Mouse (Mus musculus) CH12.LX (cell line): ENCODE results near the gene Sox4. TPM values are rescaled to one million over a fixed set of nuclear protein-coding genes. Genes with fewer than 3 reads are reported as not detected.

ENCODE experiments used
- DNase-seq: peaks from one replicate; pipeline ENCODE4 v3.0.0-alpha.2; 2013; ENCODE audit errors: extremely low read depth
- H3K27ac ChIP-seq: 2 replicates; pipeline ENCODE4 v1.5.1; 2012; ENCODE audit warnings: low read depth, mild to moderate bottlenecking, control low read depth, moderate library complexity; ENCODE audit not compliant: insufficient read depth
- H3K27me3 ChIP-seq: replicated peaks from 2 replicates; pipeline ENCODE3; 2012; ENCODE audit warnings: inconsistent platforms
- H3K36me3 ChIP-seq, 2 experiments: replicated peaks in 1 of 2; 2 replicates each; pipeline versions ENCODE3 to v1.6.1; 2012; ENCODE audit warnings: inconsistent platforms in 1 of 2, low read length in 1 of 2, mild to moderate bottlenecking in 1 of 2, mixed read lengths in 1 of 2, moderate library complexity in 1 of 2; ENCODE audit not compliant: control insufficient read depth in 1 of 2, insufficient read depth in 1 of 2
- H3K4me1 ChIP-seq, 2 experiments: 2 replicates each; pipeline ENCODE4 v1.6.1; 2012; ENCODE audit warnings: inconsistent platforms in 1 of 2, moderate library complexity in 1 of 2; ENCODE audit not compliant: insufficient read depth in 2 of 2, control insufficient read depth in 1 of 2
- H3K4me2 ChIP-seq: 2 replicates; pipeline ENCODE4 v1.6.1; 2012; ENCODE audit warnings: low read depth, mild to moderate bottlenecking, control low read depth; ENCODE audit not compliant: poor library complexity, insufficient read depth, severe bottlenecking
- H3K4me3 ChIP-seq, 3 experiments: fragments of 150-350 bp in 1 of 3; sonication (generic) in 1 of 3; replicated peaks in 1 of 3; 2 replicates each; pipeline versions ENCODE3 to v1.5.1; 2011 to 2012; ENCODE audit warnings: low read depth in 2 of 3, low read length in 2 of 3, mild to moderate bottlenecking in 2 of 3, moderate library complexity in 2 of 3, control low read depth in 1 of 3, improper control_type of control experiment in 1 of 3, inconsistent platforms in 1 of 3, mixed read lengths in 1 of 3; ENCODE audit not compliant: poor library complexity in 1 of 3
- H3K79me2 ChIP-seq: replicated peaks from 2 replicates; pipeline ENCODE4 v1.6.1; 2012; ENCODE audit warnings: mild to moderate bottlenecking, moderate library complexity; ENCODE audit not compliant: control insufficient read depth, poor library complexity, insufficient read depth, severe bottlenecking; ENCODE audit errors: extremely low read depth
- H3K9ac ChIP-seq: 2 replicates; pipeline ENCODE4 v1.6.1; 2012; ENCODE audit warnings: low read depth, mild to moderate bottlenecking, control low read depth, moderate library complexity; ENCODE audit not compliant: insufficient read depth
- H3K9me3 ChIP-seq: replicated peaks from 2 replicates; pipeline ENCODE3; 2012; ENCODE audit warnings: low read length, inconsistent platforms, mixed read lengths
- CHD1 ChIP-seq: IDR thresholded peaks from 2 replicates; pipeline ENCODE4 v1.6.1; 2012; ENCODE audit warnings: low read depth, low read length, improper control_type of control experiment, inconsistent platforms
- CHD2 ChIP-seq: IDR thresholded peaks from 2 replicates; pipeline ENCODE4 v1.6.1; 2011; ENCODE audit warnings: low read length, improper control_type of control experiment
- CTCF ChIP-seq, 2 experiments: IDR thresholded peaks in 1 of 2; conservative IDR thresholded peaks in 1 of 2; 2 replicates each; pipeline ENCODE4 v1.5.1; 2011 to 2012; ENCODE audit warnings: low read depth in 2 of 2, low read length in 2 of 2, improper control_type of control experiment in 1 of 2, inconsistent platforms in 1 of 2, mild to moderate bottlenecking in 1 of 2, moderate library complexity in 1 of 2
- E2F4 ChIP-seq: IDR thresholded peaks from 2 replicates; pipeline ENCODE4 v1.6.1; 2011; ENCODE audit warnings: low read depth, low read length, improper control_type of control experiment; ENCODE audit not compliant: insufficient replicate concordance
- ELF1 ChIP-seq: IDR thresholded peaks from 2 replicates; pipeline ENCODE4 v1.6.1; 2014; ENCODE audit warnings: low read depth, mild to moderate bottlenecking, inconsistent platforms, low read length, improper control_type of control experiment
- ETS1 ChIP-seq: conservative IDR thresholded peaks from 2 replicates; pipeline ENCODE4 v1.6.1; 2012; ENCODE audit warnings: low read depth, mild to moderate bottlenecking, inconsistent platforms, low read length, improper control_type of control experiment, moderate library complexity
- HCFC1 ChIP-seq: IDR thresholded peaks from 2 replicates; pipeline ENCODE4 v1.6.1; 2012; ENCODE audit warnings: low read depth, mild to moderate bottlenecking, inconsistent platforms, low read length, improper control_type of control experiment
- IRF4 ChIP-seq: IDR thresholded peaks from 2 replicates; pipeline ENCODE4 v1.6.1; 2014; ENCODE audit warnings: low read depth, mild to moderate bottlenecking, inconsistent platforms, low read length, improper control_type of control experiment
- JUND ChIP-seq: conservative IDR thresholded peaks from 2 replicates; pipeline ENCODE4 v1.6.1; 2011; ENCODE audit warnings: low read depth, low read length, improper control_type of control experiment
- MAFK ChIP-seq: IDR thresholded peaks from 2 replicates; pipeline ENCODE4 v1.6.1; 2011; ENCODE audit warnings: low read length, improper control_type of control experiment; ENCODE audit not compliant: insufficient replicate concordance
- MEF2A ChIP-seq: IDR thresholded peaks from 2 replicates; pipeline ENCODE4 v1.6.1; 2014; ENCODE audit warnings: low read depth, mild to moderate bottlenecking, inconsistent platforms, low read length, improper control_type of control experiment, borderline replicate concordance
- MXI1 ChIP-seq: IDR thresholded peaks from 2 replicates; pipeline ENCODE4 v1.6.1; 2011; ENCODE audit warnings: mild to moderate bottlenecking, low read depth, low read length, improper control_type of control experiment
- PAX5 ChIP-seq: IDR thresholded peaks from 2 replicates; pipeline ENCODE4 v1.6.1; 2012; ENCODE audit warnings: low read length, inconsistent platforms, mixed read lengths
- RCOR1 ChIP-seq: conservative IDR thresholded peaks from 2 replicates; pipeline ENCODE4 v1.6.1; 2012; ENCODE audit warnings: low read depth, mild to moderate bottlenecking, inconsistent platforms, low read length, improper control_type of control experiment
- SIN3A ChIP-seq: IDR thresholded peaks from 2 replicates; pipeline ENCODE4 v1.6.1; 2012; ENCODE audit warnings: low read length, improper control_type of control experiment, inconsistent platforms
- SMC3 ChIP-seq: IDR thresholded peaks from 2 replicates; pipeline ENCODE4 v1.6.1; 2011; ENCODE audit warnings: low read depth, low read length, improper control_type of control experiment
- TBP ChIP-seq: conservative IDR thresholded peaks from 2 replicates; pipeline ENCODE4 v1.6.1; 2011; ENCODE audit warnings: low read depth, low read length, improper control_type of control experiment
- UBTF ChIP-seq: IDR thresholded peaks from 2 replicates; pipeline ENCODE4 v1.6.1; 2012; ENCODE audit warnings: low read depth, mild to moderate bottlenecking, inconsistent platforms, low read length, improper control_type of control experiment, moderate library complexity
- ZC3H11A ChIP-seq: IDR thresholded peaks from 2 replicates; pipeline ENCODE4 v1.6.1; 2012; ENCODE audit warnings: low read depth, mild to moderate bottlenecking, inconsistent platforms, low read length, improper control_type of control experiment
- ZMIZ1 ChIP-seq: IDR thresholded peaks from 2 replicates; pipeline ENCODE4 v1.6.1; 2012; ENCODE audit warnings: low read depth, mild to moderate bottlenecking, inconsistent platforms, low read length, improper control_type of control experiment
- dilution Hi-C: fragments of 300-500 bp; cut with MboI; formaldehyde crosslinking; loops from 2 replicates; pipeline ENCODE4 v1.14.3; 2020; ENCODE audit warnings: low sequenced_read_pairs; ENCODE audit not compliant: extremely low pct_unique_long_range_greater_than_20kb, extremely low pct_ligation_motif_present
- in situ Hi-C: fragments of 300-500 bp; cut with MboI; formaldehyde crosslinking; loops from 3 replicates; pipeline ENCODE4 v1.14.3; 2019; ENCODE audit warnings: low sequenced_read_pairs, low pct_ligation_motif_present, low pct_unique_long_range_greater_than_20kb, mixed read lengths
- polyA plus RNA-seq: library from polyadenylated mRNA; unstranded; fragments of >175 nt; gene quantifications from 2 replicates; pipeline ENCODE4 v1.2.1, GENCODE M21; 2012; ENCODE audit warnings: low read depth; ENCODE audit not compliant: insufficient read length
- total RNA-seq, 2 experiments: library from RNA; depleted of rRNA; stranded (reverse); fragments of 300-350 nt in 1 of 2; fragments of >200 nt in 1 of 2; gene quantifications; 2 replicates each; pipeline ENCODE4 v1.2.3; 2012 to 2014

Gene Sox4
- total and polyA plus RNA-seq, 3 experiments, result not detected

GRCm38 (mm10) chr13:28913656-28914055 lies 39.9 kb downstream of the Sox4 start:
- H3K36me3 ChIP-seq, result no peaks in the 10 kb centered on the region
- TF ChIP-seq RCOR1, result no peak
- no peak for TF ChIP-seq PAX5
- TF ChIP-seq ETS1, result no peak
- no peak for TF ChIP-seq ELF1
- no peak for TF ChIP-seq CTCF (conservative IDR thresholded peaks at IDR 0.05 in 1 of 2, IDR thresholded peaks at IDR 0.05 in 1 of 2; ENCODE audit: low read depth in 2 of 2, low read length in 2 of 2)
- no peak for TF ChIP-seq E2F4
- no peak for TF ChIP-seq MXI1
- no peak for TF ChIP-seq HCFC1
- no peak for TF ChIP-seq MAFK
- TF ChIP-seq ZMIZ1, result no peak
- TF ChIP-seq IRF4, result no peak
- TF ChIP-seq, all 38 proteins: peak for 0
- no peak for DNase-seq
- Histone ChIP-seq H3K27ac (no peak overlapping the region), H3K9me3 (no peaks in the 10 kb centered on the region), H3K9ac (no peak overlapping the region), H3K4me2 (no peak overlapping the region), H3K4me1 (peaks cover 0 to 2% of the 10 kb centered on the region in 2 experiments; a peak in 1 of 4 replicates), H3K79me2 (no peaks in the 10 kb centered on the region), H3K27me3 (no peaks in the 10 kb centered on the region), H3K4me3 (no peak overlapping the region)
- in situ Hi-C loops, result no loop called here
- dilution Hi-C loops, result no loop called here

- Histone ChIP-seq H3K27ac (no peak overlapping the region), H3K79me2 (no peaks in the 10 kb centered on the region), H3K36me3 (no peaks in the 10 kb centered on the region), H3K4me2 (no peak overlapping the region), H3K27me3 (no peaks in the 10 kb centered on the region), H3K4me1 (peaks cover 0 to 2% of the 10 kb centered on the region in 2 experiments; a peak in 1 of 4 replicates), H3K9me3 (no peaks in the 10 kb centered on the region), H3K9ac (no peak overlapping the region), H3K4me3 (no peak overlapping the region)
- dilution Hi-C loops, result no loop called here
- no peak for DNase-seq
- TF ChIP-seq TBP (no peak), SMC3 (no peak), CHD1 (no peak), CHD2 (no peak), ZMIZ1 (no peak), UBTF (no peak), RCOR1 (no peak), IRF4 (no peak), E2F4 (no peak), ZC3H11A (no peak), SIN3A (no peak), MEF2A (no peak), JUND (no peak)
- in situ Hi-C loops, result no loop called here
Measured at GRCm38 (mm10) chr13:28906981-28907380, 46.5 kb downstream of the Sox4 start.
